Mouse (Mus musculus) lung, adult 10 weeks (tissue): ENCODE results near the gene Rpl10a. TPM values are rescaled to one million over a fixed set of nuclear protein-coding genes. Genes with fewer than 3 reads are reported as not detected.

Experiments used
- polyA plus RNA-seq: library from polyadenylated mRNA; stranded (reverse); fragments of 350-450 nt; fragmentation: Illumina TruSeq; extraction: RNeasy Lipid Tissue Mini Kit (QIAGEN cat#74804); gene quantifications from one replicate; pipeline ENCODE4 v1.2.3, GENCODE M21; 2014; ENCODE audit warnings: low read depth, low replicate concordance; ENCODE audit not compliant: insufficient read depth

Gene Rpl10a
- polyA plus RNA-seq = 991 TPM

DNA sequence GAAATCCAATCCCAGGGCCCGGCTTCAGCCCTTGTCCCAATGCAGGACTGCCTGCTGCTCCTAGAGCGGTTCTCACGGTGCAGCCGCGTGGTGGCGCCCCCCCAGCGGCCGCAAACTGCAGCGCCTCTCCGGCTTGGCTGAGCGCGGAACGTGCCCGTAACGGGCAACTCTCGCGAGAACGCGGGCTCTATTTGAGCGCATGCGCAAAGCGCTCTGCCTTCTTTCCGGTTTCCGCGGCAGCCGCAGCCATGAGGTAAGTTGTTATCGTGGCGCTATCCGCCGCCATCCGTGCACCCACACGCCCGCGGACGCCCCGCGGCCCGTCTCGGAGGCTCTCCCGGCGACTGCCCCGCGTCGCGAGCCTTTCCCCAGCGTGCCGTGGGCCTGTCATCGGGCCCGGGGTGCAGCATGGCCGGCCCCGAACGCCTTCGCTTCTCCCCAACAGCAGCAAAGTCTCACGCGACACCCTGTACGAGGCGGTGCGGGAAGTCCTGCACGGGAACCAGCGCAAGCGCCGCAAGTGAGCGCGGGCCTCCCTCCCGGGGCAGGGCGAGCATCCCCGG lies at the start of gene Rpl10a:
Rpl10a (plus strand) TSS at position 106 of the 563 bp plus-strand sequence.

DNA sequence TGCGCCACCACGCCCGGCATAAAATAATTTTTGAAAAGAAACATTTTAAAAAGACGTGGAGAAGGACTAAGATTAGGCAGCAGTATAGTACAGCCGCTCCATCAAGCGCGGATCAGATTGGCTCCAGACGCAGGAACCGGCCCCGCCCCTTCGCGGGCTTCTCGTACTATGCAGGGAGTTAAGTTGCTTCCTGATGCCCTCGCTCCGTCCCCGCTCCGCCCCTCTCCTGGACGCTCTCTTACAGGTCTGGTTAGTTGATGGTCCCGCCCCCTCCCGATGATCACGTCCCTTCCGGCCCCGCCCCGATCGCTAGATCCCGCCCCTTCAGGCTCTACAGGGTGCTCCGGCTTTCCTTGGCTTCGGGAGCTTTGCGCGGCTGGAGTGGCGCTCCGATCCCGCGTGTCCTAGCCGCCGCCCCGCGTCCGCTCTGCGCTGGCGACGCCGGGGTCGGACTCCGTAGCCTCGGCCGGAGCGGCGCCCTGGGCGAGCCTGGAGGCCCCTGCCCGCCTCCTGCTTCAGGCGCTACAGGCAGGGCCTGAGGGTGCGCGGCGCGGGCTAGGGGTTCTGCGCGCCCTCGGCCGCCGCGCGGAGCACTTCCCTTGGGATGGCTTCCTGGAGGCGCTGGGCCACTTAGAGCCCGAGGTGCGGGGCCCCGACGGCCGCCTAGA lies 14.9 kb upstream of the Rpl10a start, which contains the start of gene Fance:
Fance (plus strand) TSS at position 308 of the 668 bp plus-strand sequence.

DNA sequence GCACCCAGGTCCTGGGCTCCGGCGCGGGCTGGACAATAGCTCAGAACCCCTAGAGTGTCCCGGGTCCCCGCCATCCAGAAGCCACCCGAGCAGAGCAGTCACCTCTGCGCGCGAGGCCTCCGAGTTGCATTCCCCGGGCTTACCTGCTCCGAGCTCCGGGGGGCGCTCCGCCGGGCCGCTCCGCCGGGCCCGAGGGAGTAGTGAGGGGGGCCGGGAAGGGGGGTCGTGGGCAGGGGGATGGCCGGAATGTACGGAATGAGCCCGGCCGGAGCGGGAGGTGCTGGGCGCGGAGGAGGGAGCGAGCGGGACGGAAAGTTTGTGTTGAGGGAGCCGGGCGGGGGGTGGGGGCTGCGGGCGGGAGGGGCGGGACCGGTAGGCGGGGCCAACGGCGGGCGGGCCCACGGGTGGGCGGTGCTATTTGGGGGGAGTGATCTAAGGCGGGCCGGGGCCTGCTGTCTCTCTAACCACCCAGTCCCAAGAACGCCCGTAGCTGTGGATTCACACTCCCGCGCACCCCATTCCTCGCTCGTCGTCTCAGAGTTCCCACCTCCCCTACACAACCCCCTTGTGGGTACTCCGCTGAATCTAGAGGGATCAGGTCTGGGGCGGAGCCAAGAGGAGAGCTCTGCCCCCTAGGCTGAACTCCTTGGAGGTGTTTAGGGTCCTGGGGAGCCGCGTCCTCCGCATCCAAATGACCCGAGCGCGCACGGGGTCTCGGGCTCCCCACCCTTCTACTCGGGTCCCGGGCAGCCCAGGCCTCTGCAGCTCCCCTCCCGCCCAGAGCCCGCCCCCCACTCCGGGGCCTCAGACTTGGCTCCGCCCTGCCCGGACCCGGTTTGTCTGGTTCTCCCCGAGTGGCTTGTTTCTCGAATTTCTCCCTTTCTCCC lies 22.4 kb downstream of the Rpl10a start, which contains the start of gene Tead3:
Tead3 (minus strand) TSS at position 352 of the 887 bp plus-strand sequence.

DNA sequence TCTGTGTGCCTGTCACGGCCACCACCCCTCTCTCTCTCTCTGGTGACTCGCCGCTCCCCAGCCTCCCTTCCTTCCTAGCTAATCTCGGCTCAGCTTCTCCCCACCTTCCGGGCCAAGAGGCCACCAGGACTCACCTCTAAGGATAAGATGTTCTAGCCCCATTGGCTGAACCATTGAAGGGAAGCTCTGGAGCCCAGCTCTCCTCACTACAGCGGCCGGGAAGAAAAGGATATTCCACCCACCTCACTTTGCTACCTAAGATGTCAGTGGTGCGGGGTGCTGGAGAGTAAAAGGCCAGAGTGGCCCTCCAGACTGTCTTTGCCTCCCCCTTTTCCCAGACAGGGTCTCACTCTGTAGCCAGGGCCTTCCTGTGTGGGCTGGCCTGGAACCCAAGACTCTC lies 36.9 kb downstream of the Rpl10a start, which contains the start of gene Tulp1:
Tulp1 (minus strand) TSS at position 101 of the 400 bp plus-strand sequence.

Other genes with a start within 250 kb of the Rpl10a start
- gene Tcp11, start 247.8 kb upstream of the Rpl10a start, polyA plus RNA-seq = 6.4 TPM
- gene Scube3, start 186.3 kb upstream of the Rpl10a start, polyA plus RNA-seq = 1.4 TPM
- gene Zfp523, start 151.3 kb upstream of the Rpl10a start, polyA plus RNA-seq = 17.6 TPM
- 7.7 TPM for gene Def6, start 120.7 kb upstream of the Rpl10a start, polyA plus RNA-seq
- 9.8 TPM for gene Ppard, start 95.8 kb upstream of the Rpl10a start, polyA plus RNA-seq
- gene Fance, start 15.0 kb upstream of the Rpl10a start, polyA plus RNA-seq = 20.7 TPM
- gene Tead3, start 22.3 kb downstream of the Rpl10a start, polyA plus RNA-seq = 11.4 TPM
- 2.1 TPM for gene Tulp1, start 36.8 kb downstream of the Rpl10a start, polyA plus RNA-seq
- 14.3 TPM for gene Fkbp5, start 189.1 kb downstream of the Rpl10a start, polyA plus RNA-seq
- not detected for gene Armc12, start 202.3 kb downstream of the Rpl10a start, polyA plus RNA-seq
- not detected for gene Clpsl2, start 220.9 kb downstream of the Rpl10a start, polyA plus RNA-seq
- gene Clps, start 232.3 kb downstream of the Rpl10a start, polyA plus RNA-seq = not detected
- not detected for gene Lhfpl5, start 247.2 kb downstream of the Rpl10a start, polyA plus RNA-seq